Mouse (Mus musculus): ENCODE measurements at regions not wholly inside any gene's neighbourhood (a gene's known extent, or its start where the extent isn't known, plus 50 kb on each side); places are given as distances from the start of the nearest gene placed in this dataset.
A peak's percentile ranks its signal among the peaks of the same experiment; 100 is the strongest.

- DNase-seq: no peak
Observed at GRCm38 (mm10) chrX:108608446-108608845, 56.2 kb downstream of the Gm379 start.

GRCm38 (mm10) chrX:108599906-108600468, 64.7 kb downstream of the Gm379 start:
- DNase-seq: no peak

- no peak for DNase-seq
Observed at GRCm38 (mm10) chrX:108561977-108562376, 102.7 kb downstream of the Gm379 start.

GRCm38 (mm10) chrX:108543149-108543548, 121.5 kb downstream of the Gm379 start:
- no peak for DNase-seq

GRCm38 (mm10) chrX:108541410-108541809, 123.3 kb downstream of the Gm379 start:
- DNase-seq: no peak

- peak in 1 of 2 experiments; percentile 58 for DNase-seq
Observed at GRCm38 (mm10) chrX:108536995-108537394, 127.7 kb downstream of the Gm379 start.
